Mouse (Mus musculus) MEL (cell line): Measurements from ENCODE around the gene Mindy1. TPM values are rescaled to one million over a fixed set of nuclear protein-coding genes. Genes with fewer than 3 reads are reported as not detected.
A peak's percentile ranks its signal among the peaks of the same experiment; 100 is the strongest.

ENCODE experiments used
- DNase-seq: peaks from one replicate; pipeline ENCODE4 v3.0.0; 2011; ENCODE audit warnings: low read depth, low spot score
- H3K27ac ChIP-seq: 2 replicates; pipeline ENCODE4 v1.5.1; 2012; ENCODE audit warnings: low read depth, mild to moderate bottlenecking, control low read depth, low read length, moderate library complexity; ENCODE audit not compliant: control insufficient read depth
- H3K27me3 ChIP-seq, 2 experiments: fragments of 150-350 bp in 1 of 2; sonication (generic) in 1 of 2; 2 replicates each; pipeline ENCODE4 v1.6.1; 2012; ENCODE audit warnings: low read length in 2 of 2, mild to moderate bottlenecking in 2 of 2, improper control_type of control experiment in 1 of 2, moderate library complexity in 1 of 2; ENCODE audit not compliant: insufficient read depth in 2 of 2, control insufficient read depth in 1 of 2
- H3K36me3 ChIP-seq, 2 experiments: 2 replicates each; pipeline ENCODE4 v1.6.1; 2012 to 2014; ENCODE audit warnings: low read length in 2 of 2, improper control_type of control experiment in 1 of 2, inconsistent platforms in 1 of 2, mild to moderate bottlenecking in 1 of 2; ENCODE audit not compliant: insufficient read depth in 2 of 2, control insufficient read depth in 1 of 2
- H3K4me1 ChIP-seq, 2 experiments: fragments of 150-350 bp in 1 of 2; sonication (generic) in 1 of 2; 2 replicates each; pipeline ENCODE4 v1.6.1; 2012; ENCODE audit warnings: low read length in 2 of 2, improper control_type of control experiment in 1 of 2, mild to moderate bottlenecking in 1 of 2; ENCODE audit not compliant: insufficient read depth in 2 of 2, control insufficient read depth in 1 of 2
- H3K4me3 ChIP-seq, 2 experiments: fragments of 150-350 bp in 1 of 2; sonication (generic) in 1 of 2; 2 replicates each; pipeline ENCODE4 v1.5.1; 2012; ENCODE audit warnings: low read depth in 2 of 2, low read length in 2 of 2, mild to moderate bottlenecking in 2 of 2, moderate library complexity in 2 of 2, control low read depth in 1 of 2, improper control_type of control experiment in 1 of 2; ENCODE audit not compliant: control insufficient read depth in 1 of 2, insufficient read depth in 1 of 2
- H3K79me2 ChIP-seq: 2 replicates; pipeline ENCODE4 v1.6.1; 2012; ENCODE audit warnings: mild to moderate bottlenecking, low read length, moderate library complexity; ENCODE audit not compliant: control insufficient read depth, poor library complexity, insufficient read depth
- H3K9ac ChIP-seq: 2 replicates; pipeline ENCODE4 v1.6.1; 2012; ENCODE audit warnings: low read depth, mild to moderate bottlenecking, control low read depth, low read length, moderate library complexity; ENCODE audit not compliant: control insufficient read depth, poor library complexity, severe bottlenecking
- H3K9me3 ChIP-seq: fragments of 150-350 bp; sonication (generic); replicated peaks from 2 replicates; pipeline ENCODE4 v1.6.1; 2012; ENCODE audit warnings: mild to moderate bottlenecking, low read length, improper control_type of control experiment, moderate library complexity; ENCODE audit not compliant: insufficient read depth
- CHD1 ChIP-seq: IDR thresholded peaks from 2 replicates; pipeline ENCODE4 v1.6.1; 2012; ENCODE audit warnings: low read depth, mild to moderate bottlenecking, inconsistent platforms, low read length, improper control_type of control experiment
- CTCF ChIP-seq, 3 experiments: IDR thresholded peaks in 2 of 3; conservative IDR thresholded peaks in 1 of 3; 2 replicates each; pipeline ENCODE4 v1.5.1; 2011 to 2012; ENCODE audit warnings: low read length in 3 of 3, low read depth in 2 of 3, mild to moderate bottlenecking in 2 of 3, improper control_type of control experiment in 1 of 3, inconsistent platforms in 1 of 3, mixed read lengths in 1 of 3, moderate library complexity in 1 of 3; ENCODE audit not compliant: control insufficient read depth in 1 of 3, insufficient read depth in 1 of 3, poor library complexity in 1 of 3, severe bottlenecking in 1 of 3
- ETS1 ChIP-seq: IDR thresholded peaks from 2 replicates; pipeline ENCODE4 v1.6.1; 2012; ENCODE audit warnings: low read depth, mild to moderate bottlenecking, inconsistent platforms, low read length, improper control_type of control experiment, moderate library complexity
- JUND ChIP-seq: IDR thresholded peaks from 2 replicates; pipeline ENCODE4 v1.6.1; 2011; ENCODE audit warnings: low read depth, mild to moderate bottlenecking, improper control_type of control experiment, low read length
- MAX ChIP-seq: IDR thresholded peaks from 2 replicates; pipeline ENCODE4 v1.6.1; 2011; ENCODE audit warnings: low read length, improper control_type of control experiment
- MEF2A ChIP-seq: IDR thresholded peaks from 2 replicates; pipeline ENCODE4 v1.6.1; 2014; ENCODE audit warnings: low read depth, mild to moderate bottlenecking, inconsistent platforms, low read length, improper control_type of control experiment; ENCODE audit not compliant: poor library complexity, insufficient replicate concordance, severe bottlenecking; ENCODE audit errors: extremely low read depth
- MXI1 ChIP-seq: IDR thresholded peaks from 2 replicates; pipeline ENCODE4 v1.6.1; 2011; ENCODE audit warnings: mild to moderate bottlenecking, low read depth, low read length, improper control_type of control experiment
- MYC ChIP-seq: IDR thresholded peaks from 2 replicates; pipeline ENCODE4 v1.6.1; 2011; ENCODE audit warnings: low read depth, mild to moderate bottlenecking, low read length, improper control_type of control experiment, moderate library complexity
- NRF1 ChIP-seq: IDR thresholded peaks from 2 replicates; pipeline ENCODE4 v1.6.1; 2014; ENCODE audit warnings: low read depth, mild to moderate bottlenecking, inconsistent platforms, low read length, improper control_type of control experiment, moderate library complexity; ENCODE audit not compliant: poor library complexity, insufficient read depth, severe bottlenecking
- RCOR1 ChIP-seq: IDR thresholded peaks from 2 replicates; pipeline ENCODE4 v1.6.1; 2012; ENCODE audit warnings: low read depth, mild to moderate bottlenecking, inconsistent platforms, low read length, improper control_type of control experiment
- SIN3A ChIP-seq: IDR thresholded peaks from 2 replicates; pipeline ENCODE4 v1.6.1; 2012; ENCODE audit warnings: low read length, improper control_type of control experiment, inconsistent platforms
- TAL1 ChIP-seq: IDR thresholded peaks from 2 replicates; pipeline ENCODE4 v1.6.1; 2012; ENCODE audit warnings: mild to moderate bottlenecking, inconsistent platforms, low read length, moderate library complexity, mixed read lengths
- TBP ChIP-seq: IDR thresholded peaks from 2 replicates; pipeline ENCODE4 v1.8.0; 2011; ENCODE audit warnings: low read depth, low read length, improper control_type of control experiment
- polyA plus RNA-seq, 2 experiments: library from polyadenylated mRNA; stranded (reverse) in 1 of 2; unstranded in 1 of 2; fragments of >175 nt in 1 of 2; fragments of >200 nt in 1 of 2; gene quantifications; 2 replicates each; pipeline versions ENCODE4 v1.2.1 to v1.2.4; 2012; ENCODE audit warnings: low replicate concordance in 2 of 2, low read depth in 1 of 2; ENCODE audit not compliant: insufficient read length in 2 of 2, insufficient read depth in 1 of 2, missing spikeins in 1 of 2
- total RNA-seq: library from RNA; depleted of rRNA; stranded (reverse); fragments of 300-350 nt; gene quantifications from 2 replicates; pipeline ENCODE4 v1.2.3, GENCODE M21; 2012

Gene Mindy1
- total and polyA plus RNA-seq, 3 experiments: 203 to 234 TPM; not detected in 1

- Histone ChIP-seq H3K36me3 (peaks cover 1 to 31% of the 10 kb centered on the region in 2 experiments; a peak in 3 of 4 replicates), H3K4me1 (peaks cover 26 to 38% of the 10 kb centered on the region in 2 experiments), H3K9me3 (no peaks in the 10 kb centered on the region), H3K9ac (no peak overlapping the region), H3K27me3 (no peaks in the 10 kb centered on the region), H3K4me3 (no peak overlapping the region), H3K79me2 (peaks cover 5% of the 10 kb centered on the region; the same call in 1 of the 2 replicates), H3K27ac (no peak overlapping the region)
- TF ChIP-seq TAL1 (no peak), CHD1 (no peak)
- no peak for DNase-seq
Observed at GRCm38 (mm10) chr3:95273471-95273870, 7.7 kb upstream of the Mindy1 start.

GRCm38 (mm10) chr3:95274453-95274852, 6.7 kb upstream of the Mindy1 start:
- no peaks in the 10 kb centered on the region for H3K9me3 ChIP-seq
- TF ChIP-seq MAX: no peak
- TF ChIP-seq TBP: peak; percentile 87
- no peak for TF ChIP-seq MEF2A
- peak in 1 of 3 experiments; percentile 31; a peak in 1 of 6 replicates for TF ChIP-seq CTCF (IDR thresholded peaks at IDR 0.05 in 2 of 3, conservative IDR thresholded peaks at IDR 0.05 in 1 of 3; ENCODE audit: control insufficient read depth in 1 of 3, insufficient read depth in 1 of 3, low read depth in 2 of 3, low read length in 3 of 3, poor library complexity in 1 of 3, severe bottlenecking in 1 of 3)
- H3K4me3 ChIP-seq: no peak overlapping the region
- peaks cover 26 to 44% of the 10 kb centered on the region in 2 experiments for H3K4me1 ChIP-seq
- H3K36me3 ChIP-seq: peaks cover 1 to 36% of the 10 kb centered on the region in 2 experiments; a peak in 3 of 4 replicates
- no peak overlapping the region for H3K27ac ChIP-seq
- peak; percentile 55 for DNase-seq
- H3K27me3 ChIP-seq: no peaks in the 10 kb centered on the region
- peaks cover 10% of the 10 kb centered on the region; the same call in 1 of the 2 replicates for H3K79me2 ChIP-seq
- H3K9ac ChIP-seq: no peak overlapping the region

GRCm38 (mm10) chr3:95275161-95275560, 6.0 kb upstream of the Mindy1 start:
- H3K9me3 ChIP-seq: no peaks in the 10 kb centered on the region
- no peak for DNase-seq
- H3K36me3 ChIP-seq: peaks cover 1 to 42% of the 10 kb centered on the region in 2 experiments; a peak in 3 of 4 replicates
- H3K4me1 ChIP-seq: peaks cover 28 to 49% of the 10 kb centered on the region in 2 experiments
- no peak overlapping the region for H3K9ac ChIP-seq
- H3K27ac ChIP-seq: no peak overlapping the region
- no peak overlapping the region for H3K4me3 ChIP-seq
- H3K79me2 ChIP-seq: peaks cover 12% of the 10 kb centered on the region; the same call in 1 of the 2 replicates
- H3K27me3 ChIP-seq: no peaks in the 10 kb centered on the region
- TF ChIP-seq JUND (no peak), CTCF (IDR thresholded peaks at IDR 0.05 in 2 of 3, conservative IDR thresholded peaks at IDR 0.05 in 1 of 3; ENCODE audit: control insufficient read depth in 1 of 3, insufficient read depth in 1 of 3, low read depth in 2 of 3, low read length in 3 of 3, poor library complexity in 1 of 3, severe bottlenecking in 1 of 3) (no peak), MXI1 (no peak), MYC (no peak), MEF2A (no peak), RCOR1 (no peak), SIN3A (no peak), NRF1 (no peak), ETS1 (no peak)
